Mouse (Mus musculus) lung, adult 2 months (tissue): ENCODE results near the gene Mynn.

Experiments used
- CTCF ChIP-seq: fragments of 200-500 bp; IDR thresholded peaks from 2 replicates; pipeline ENCODE4 v1.5.1; 2011; ENCODE audit warnings: mild to moderate bottlenecking, low read length, control low read depth; ENCODE audit not compliant: insufficient read depth
- POLR2A ChIP-seq: fragments of 200-500 bp; IDR thresholded peaks from 2 replicates; pipeline ENCODE4 v1.6.1; 2011; ENCODE audit warnings: low read depth, mild to moderate bottlenecking, control low read depth, low read length, borderline replicate concordance; ENCODE audit errors: extremely low read depth

GRCm38 (mm10) chr3:30655937-30656336 lies 54.1 kb downstream of the Mynn start:
- TF ChIP-seq POLR2A: no peak
- no peak for TF ChIP-seq CTCF
